Mouse (Mus musculus) embryonic facial prominence, embryonic 11.5 days (tissue): ENCODE measurements around the gene Elp6. TPM values are rescaled to one million over a fixed set of nuclear protein-coding genes. Genes with fewer than 3 reads are reported as not detected.

Experiments used
- ATAC-seq: fragments of 200-750 bp; cut with Nextera tagmentation; replicated peaks from 2 replicates; pipeline ENCODE4 v1.8.0; 2017; ENCODE audit warnings: low read depth; ENCODE audit not compliant: insufficient number of reproducible peaks, low FRiP score, low TSS enrichment
- DNase-seq: peaks from one replicate; pipeline ENCODE4 v3.0.0-alpha.2; 2015; ENCODE audit warnings: low spot score
- H3K27ac ChIP-seq: fragments of 300-500 bp; sonication (generic); replicated peaks from 2 replicates; pipeline ENCODE4 v1.5.1; 2014; ENCODE audit warnings: mild to moderate bottlenecking, low read depth, low read length, control low read depth
- H3K27me3 ChIP-seq: fragments of 300-500 bp; sonication (generic); 2 replicates; pipeline ENCODE4 v1.6.1; 2014; ENCODE audit warnings: mild to moderate bottlenecking, low read length, moderate library complexity, mixed read lengths; ENCODE audit not compliant: control insufficient read depth, insufficient read depth
- H3K36me3 ChIP-seq: fragments of 300-500 bp; sonication (generic); replicated peaks from 2 replicates; pipeline ENCODE4 v1.6.1; 2014; ENCODE audit warnings: low read depth, mild to moderate bottlenecking, low read length, moderate library complexity, mixed read lengths; ENCODE audit not compliant: control insufficient read depth, insufficient read depth
- H3K4me1 ChIP-seq: fragments of 300-500 bp; sonication (generic); 2 replicates; pipeline ENCODE4 v1.6.1; 2014; ENCODE audit warnings: low read length, mixed read lengths; ENCODE audit not compliant: control insufficient read depth, insufficient read depth
- H3K4me2 ChIP-seq: fragments of 300-500 bp; sonication (generic); 2 replicates; pipeline ENCODE4 v1.6.1; 2014; ENCODE audit warnings: low read depth, mild to moderate bottlenecking, control low read depth, low read length, moderate library complexity
- H3K4me3 ChIP-seq: fragments of 300-500 bp; sonication (generic); 2 replicates; pipeline ENCODE4 v1.5.1; 2014; ENCODE audit warnings: low read depth, low read length, control low read depth
- H3K9ac ChIP-seq: fragments of 300-500 bp; sonication (generic); replicated peaks from 2 replicates; pipeline ENCODE4 v1.6.1; 2014; ENCODE audit warnings: mild to moderate bottlenecking, control low read depth, low read length
- H3K9me3 ChIP-seq: fragments of 300-500 bp; sonication (generic); replicated peaks from 2 replicates; pipeline ENCODE4 v1.6.1; 2016; ENCODE audit warnings: mild to moderate bottlenecking, low read length, inconsistent platforms, mixed read lengths; ENCODE audit not compliant: control insufficient read depth
- WGBS: fragments of 180-500 bp; shearing (Covaris S2); extraction: QIAGEN DNeasy Blood & Tissue Kit; methylation state at CpG from one replicate; pipeline ENCODE4 v1.1.7; 2014; 5-methylcytosine and 5-hydroxymethylcytosine counted together
- polyA plus RNA-seq: library from polyadenylated mRNA; unstranded; fragments of >200 nt; fragmentation: Nextera tagmentation; extraction: Ambion mirVana; gene quantifications from 2 replicates; pipeline ENCODE4 v1.2.1, GENCODE M21; 2014

The Elp6 gene
- polyA plus RNA-seq, 1 experiment from 2014 or later, result 35.1 TPM

DNA sequence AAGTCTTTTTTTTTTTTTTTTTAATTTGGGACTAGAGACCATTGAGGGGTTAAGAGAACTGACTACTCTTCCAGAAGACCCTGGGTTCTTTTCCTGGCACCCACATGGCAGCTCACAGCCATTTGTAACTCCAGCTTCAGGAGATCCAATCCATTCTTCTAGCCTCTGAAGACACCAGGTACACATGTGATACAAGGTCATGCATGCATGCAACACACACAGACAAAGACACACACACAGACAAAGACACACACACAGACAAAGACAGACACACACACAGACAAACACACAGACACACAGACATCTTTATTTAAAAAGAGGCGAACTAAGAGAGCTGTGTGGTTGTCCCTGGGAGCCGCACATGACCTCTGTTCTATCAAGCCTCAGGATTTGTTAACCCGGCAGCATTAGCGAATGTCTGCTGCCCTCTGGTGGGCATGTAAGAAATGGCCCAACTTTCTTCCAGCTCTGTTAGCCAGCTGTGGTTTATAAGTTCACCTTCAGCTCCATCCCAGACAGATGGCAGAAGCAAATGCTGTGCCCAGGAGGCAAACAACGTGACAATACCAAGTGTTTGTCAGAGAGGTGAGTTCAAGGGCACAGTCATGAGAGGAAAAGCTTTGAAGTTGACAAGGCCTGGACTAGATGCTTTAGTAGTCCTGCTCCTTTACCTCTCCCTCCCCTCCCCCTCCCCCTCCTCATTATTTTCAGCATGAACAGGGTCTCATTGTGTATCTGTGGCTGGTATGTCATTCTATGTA lies 7.9 kb upstream of the Elp6 start:
- 7% methylated on average over 5 of the region's 5 CpGs for WGBS

DNA sequence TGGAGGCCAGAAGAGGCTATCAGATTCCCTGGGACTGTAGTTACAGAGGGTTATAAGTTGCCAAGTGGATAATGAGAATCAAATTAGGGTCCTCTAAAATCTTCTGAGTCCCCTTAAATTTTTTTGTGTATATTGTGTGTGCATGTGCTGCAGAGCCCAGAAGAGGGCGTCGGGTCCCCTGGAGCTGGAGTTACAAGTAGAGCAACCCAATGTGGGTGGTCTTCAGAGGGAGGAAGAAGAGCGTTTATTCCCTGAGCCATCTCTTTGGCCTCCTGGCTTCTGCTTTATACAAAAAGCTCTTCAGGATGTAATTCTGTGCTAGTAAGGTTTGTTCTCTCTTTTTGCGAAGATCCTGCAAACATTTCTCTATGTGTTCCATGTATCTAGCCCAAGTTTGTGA lies 457 bp upstream of the Elp6 start:
- peak overlapping the region; percentile 77 for H3K27ac ChIP-seq
- H3K9ac ChIP-seq, result peak overlapping the region; percentile 80
- no peaks in the 10 kb centered on the region for H3K4me1 ChIP-seq
- 2% methylated on average over 4 of the region's 4 CpGs for WGBS
- H3K4me2 ChIP-seq, result peak overlapping the region; percentile 53
- no peaks in the 10 kb centered on the region for H3K27me3 ChIP-seq
- no peaks in the 10 kb centered on the region for H3K36me3 ChIP-seq
- peak; percentile 74 for DNase-seq
- peak overlapping the region; percentile 52 for H3K4me3 ChIP-seq
- ATAC-seq, result no peak
- no peaks in the 10 kb centered on the region for H3K9me3 ChIP-seq

More for the DNA sequence above, 7.9 kb upstream of the Elp6 start:
- DNase-seq (peak; percentile 93), ATAC-seq (peak; percentile 53; the same call in 1 of the 2 replicates)
- Histone ChIP-seq H3K27me3 (no peaks in the 10 kb centered on the region), H3K9me3 (no peaks in the 10 kb centered on the region), H3K27ac (no peak overlapping the region), H3K4me2 (no peak overlapping the region), H3K9ac (no peak overlapping the region), H3K4me1 (no peaks in the 10 kb centered on the region), H3K36me3 (no peaks in the 10 kb centered on the region), H3K4me3 (no peak overlapping the region)

DNA sequence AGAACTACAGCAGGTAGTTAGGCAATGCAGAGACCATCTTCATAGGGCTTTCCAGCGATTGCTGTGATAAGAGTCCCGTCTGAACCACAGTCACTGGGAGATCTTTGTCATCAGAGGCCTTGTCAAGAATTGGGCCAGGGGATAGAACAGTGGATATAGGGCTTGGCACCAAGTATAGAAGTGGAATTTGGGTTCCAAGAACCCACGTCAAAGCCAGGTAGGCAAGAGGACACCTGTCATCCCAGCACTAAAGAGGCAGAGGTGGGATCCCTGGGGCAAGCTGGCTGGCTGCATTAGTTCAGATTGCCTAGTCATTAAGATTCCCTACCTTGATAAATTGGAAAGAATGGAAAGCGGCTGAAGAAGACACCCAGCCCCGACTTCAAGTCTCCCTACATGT lies 1.4 kb downstream of the Elp6 start:
- no peak overlapping the region for H3K4me3 ChIP-seq

DNA sequence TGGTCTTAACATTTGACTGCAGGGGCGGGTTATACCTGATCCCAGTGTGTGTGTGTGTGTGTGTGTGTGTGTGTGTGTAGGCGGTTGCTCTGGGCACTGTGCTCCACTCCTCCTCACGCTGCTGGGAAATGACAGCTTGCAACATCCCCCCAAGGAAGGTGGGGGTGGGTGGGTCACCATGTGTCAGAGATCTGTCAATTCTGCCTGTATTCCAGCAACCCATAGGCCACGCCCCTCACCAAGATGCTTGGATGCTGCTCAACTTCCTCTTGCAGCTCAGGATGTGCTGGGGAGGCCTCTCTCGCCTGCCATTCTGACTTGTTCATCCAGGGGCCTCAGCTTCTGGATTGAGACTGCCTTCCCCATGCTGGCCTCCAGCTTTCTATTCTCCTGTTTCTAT lies 9.7 kb downstream of the Elp6 start:
- H3K4me1 ChIP-seq, result no peaks in the 10 kb centered on the region
- 84% methylated on average over 5 of the region's 5 CpGs for WGBS

More for the DNA sequence above, 1.4 kb downstream of the Elp6 start:
- 90% methylated on average over 5 of the region's 5 CpGs for WGBS
- H3K4me1 ChIP-seq, result no peaks in the 10 kb centered on the region
- no peak overlapping the region for H3K9ac ChIP-seq
- DNase-seq (no peak), ATAC-seq (no peak)
- H3K27ac ChIP-seq, result no peak overlapping the region
- no peaks in the 10 kb centered on the region for H3K27me3 ChIP-seq
- no peaks in the 10 kb centered on the region; the same call in 1 of the 2 replicates for H3K36me3 ChIP-seq
- no peaks in the 10 kb centered on the region for H3K9me3 ChIP-seq
- H3K4me2 ChIP-seq, result no peak overlapping the region

DNA sequence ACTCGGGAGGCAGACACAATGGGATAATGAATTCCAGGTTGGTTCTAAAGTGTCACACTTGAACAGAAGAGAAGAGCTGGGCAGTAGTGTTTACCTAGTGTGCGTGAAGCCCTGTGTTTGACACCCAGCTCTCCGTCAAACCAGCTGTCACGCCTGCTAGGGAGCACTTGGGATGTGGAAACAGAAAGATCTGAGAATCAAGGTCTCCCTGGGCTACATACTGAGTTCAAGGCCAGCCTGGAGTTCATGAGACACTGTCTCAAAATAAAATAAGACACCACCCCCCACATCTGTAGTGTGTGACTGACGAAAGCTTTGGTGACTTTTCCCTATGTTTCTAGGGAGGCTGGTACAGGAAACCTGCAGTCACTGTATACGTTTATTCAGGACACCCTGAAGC lies 10.4 kb downstream of the Elp6 start:
- Histone ChIP-seq H3K4me3 (no peak overlapping the region), H3K27me3 (no peaks in the 10 kb centered on the region), H3K4me2 (no peak overlapping the region), H3K9ac (no peak overlapping the region), H3K9me3 (no peaks in the 10 kb centered on the region), H3K27ac (no peak overlapping the region), H3K36me3 (peaks cover 9% of the 10 kb centered on the region), H3K4me1 (no peaks in the 10 kb centered on the region)
- DNase-seq (no peak), ATAC-seq (no peak)
- WGBS, result 76% methylated on average over 6 of the region's 6 CpGs

More for the DNA sequence above, 9.7 kb downstream of the Elp6 start:
- ATAC-seq, result no peak
- H3K4me3 ChIP-seq, result no peak overlapping the region
- no peak for DNase-seq
- H3K27me3 ChIP-seq, result no peaks in the 10 kb centered on the region
- no peak overlapping the region for H3K4me2 ChIP-seq
- no peak overlapping the region for H3K9ac ChIP-seq
- H3K27ac ChIP-seq, result no peak overlapping the region
- no peaks in the 10 kb centered on the region for H3K9me3 ChIP-seq
- H3K36me3 ChIP-seq, result peaks cover 9% of the 10 kb centered on the region

DNA sequence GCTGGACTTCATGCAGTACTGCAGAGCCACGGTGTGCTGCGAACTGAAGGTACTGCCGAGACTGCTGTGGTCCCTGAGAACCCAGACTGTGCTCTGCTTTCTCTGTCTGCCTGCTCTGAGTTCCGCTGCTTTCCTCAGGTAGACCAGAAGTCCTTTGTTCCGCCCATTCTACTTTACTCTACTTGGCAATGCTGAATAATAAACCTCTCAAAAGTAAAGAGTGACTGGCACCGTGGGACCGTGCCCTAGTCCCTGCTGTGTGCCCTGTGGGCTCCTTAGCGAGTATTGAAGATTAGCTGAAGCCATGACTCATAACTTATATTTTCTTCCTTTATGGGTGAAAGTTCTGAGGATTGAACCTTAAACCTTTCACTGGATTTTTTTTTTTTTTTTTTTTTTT lies 10.9 kb downstream of the Elp6 start:
- Histone ChIP-seq H3K36me3 (peaks cover 12% of the 10 kb centered on the region), H3K9me3 (no peaks in the 10 kb centered on the region), H3K27ac (no peak overlapping the region), H3K4me1 (no peaks in the 10 kb centered on the region), H3K4me2 (no peak overlapping the region), H3K4me3 (no peak overlapping the region), H3K9ac (no peak overlapping the region), H3K27me3 (no peaks in the 10 kb centered on the region)
- 90% methylated on average over 8 of the region's 8 CpGs for WGBS
- ATAC-seq, result no peak
- no peak for DNase-seq

DNA sequence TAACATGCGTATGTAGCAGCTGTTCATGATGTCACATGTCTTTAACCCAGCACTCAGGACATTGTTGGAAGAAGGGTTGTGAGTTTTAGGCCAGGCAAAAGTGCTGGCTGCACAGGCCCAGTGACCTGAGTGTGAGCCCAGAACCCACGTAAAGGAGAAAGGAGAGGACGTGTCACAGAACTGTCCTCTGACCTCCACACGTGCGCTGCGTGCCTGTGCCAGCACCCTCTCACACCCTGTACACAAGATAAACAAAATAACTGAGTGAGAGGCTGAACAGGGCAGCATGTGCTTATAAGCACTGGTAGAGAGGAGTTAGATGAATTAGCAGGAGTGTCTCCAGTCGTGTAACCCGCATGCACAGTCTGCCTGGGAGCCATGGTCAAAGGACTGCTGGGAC lies 11.5 kb downstream of the Elp6 start:
- no peak overlapping the region for H3K27ac ChIP-seq
- no peaks in the 10 kb centered on the region for H3K9me3 ChIP-seq
- no peak overlapping the region for H3K9ac ChIP-seq
- H3K4me1 ChIP-seq, result no peaks in the 10 kb centered on the region
- H3K36me3 ChIP-seq, result peaks cover 12% of the 10 kb centered on the region
- H3K4me3 ChIP-seq, result no peak overlapping the region
- no peaks in the 10 kb centered on the region for H3K27me3 ChIP-seq
- H3K4me2 ChIP-seq, result no peak overlapping the region
- WGBS, result 95% methylated on average over 8 of the region's 8 CpGs
- no peak for ATAC-seq
- DNase-seq, result no peak

DNA sequence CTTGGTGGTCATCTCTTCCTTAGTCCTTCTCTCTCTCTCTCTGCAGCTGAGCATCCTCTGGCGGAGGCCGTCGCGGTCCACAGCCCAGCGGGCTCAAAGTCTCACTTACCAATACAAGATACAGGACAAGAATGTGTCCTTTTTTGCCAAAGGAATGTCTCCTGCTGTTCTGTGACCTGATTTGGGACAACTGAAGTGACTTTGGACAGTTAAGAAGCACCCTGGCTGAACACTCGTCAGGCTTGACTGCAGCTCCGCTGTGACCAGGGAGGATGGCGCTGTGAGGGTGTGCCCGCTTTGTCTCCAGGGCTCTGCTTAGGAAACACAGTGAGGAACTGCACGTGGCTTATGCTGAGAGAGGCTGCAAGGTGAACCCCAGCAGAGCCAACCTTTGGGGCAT lies 15.8 kb downstream of the Elp6 start:
- DNase-seq (no peak), ATAC-seq (no peak)
- Histone ChIP-seq H3K4me1 (no peaks in the 10 kb centered on the region), H3K4me2 (no peak overlapping the region), H3K4me3 (no peak overlapping the region), H3K36me3 (peaks cover 6% of the 10 kb centered on the region), H3K27me3 (no peaks in the 10 kb centered on the region), H3K27ac (no peak overlapping the region), H3K9ac (no peak overlapping the region), H3K9me3 (no peaks in the 10 kb centered on the region)
- WGBS, result 86% methylated on average over 10 of the region's 10 CpGs
